Mouse (Mus musculus): ENCODE results near the gene Fgf14. TPM values are rescaled to one million over a fixed set of nuclear protein-coding genes. Genes with fewer than 3 reads are reported as not detected.

Fgf14 gene
- polyA plus RNA-seq (2014; fragmentation: Illumina TruSeq; extraction: RNeasy Lipid Tissue Mini Kit (QIAGEN cat#74804); ENCODE audit: low read depth, low replicate concordance) = not detected

GRCm38 (mm10) chr14:124676506-124677177, at the start of gene Fgf14:
Gene Fgf14, minus strand, starts transcription at chr14:124677127.

